ENCODE assay signal across 24 mouse cellular contexts in genomic region chr4:142758102-142758501, GRCm38 (mm10).
DNase-seq lines count a peak whose midpoint lies in the region; ATAC-seq lines count a peak whose summit lies in the region.
"Had no signal": no experiment of that assay in that cellular context is flagged by ENCODE, and none has a peak within 500 bp of the region (broad histone marks: within the 10 kb centered on the region; RNA-seq: fewer than 3 reads in every experiment).

No protein-coding gene starts in this region.

- WGBS in heart, embryonic 11.5 days (ENCODE audit: insufficient replicate concordance) = 82% methylated on average over 3 of the region's 3 CpGs

- H3K27ac ChIP-seq in heart, embryonic 11.5 days (ENCODE audit: low read depth, low read length) = no peak overlapping the region
- H3K27ac ChIP-seq: embryonic facial prominence, embryonic 10.5 days; embryonic facial prominence, embryonic 13.5 days; forebrain, embryonic 12.5 days; forebrain, embryonic 15.5 days; heart, embryonic 10.5 days; hindbrain, embryonic 12.5 days; hindbrain, embryonic 15.5 days had no signal

- H3K4me2 ChIP-seq in heart, embryonic 11.5 days = no peak overlapping the region
- H3K4me2 ChIP-seq: embryonic facial prominence, embryonic 13.5 days; forebrain, embryonic 12.5 days; forebrain, embryonic 15.5 days; hindbrain, embryonic 12.5 days; hindbrain, embryonic 15.5 days had no signal

- ATAC-seq in cerebellum, adult (ENCODE audit: insufficient number of reproducible peaks, low FRiP score, low TSS enrichment) = no peak; the same call in 1 of the 2 replicates
- no peak for ATAC-seq in heart, embryonic 11.5 days (replicated peaks; ENCODE audit: insufficient number of reproducible peaks, low FRiP score, low TSS enrichment)
- ATAC-seq: activated CD4-positive, CD25-positive, alpha-beta regulatory T cell, adult 4 months; forebrain, embryonic 15.5 days had no signal

- no peaks in the 10 kb centered on the region for H3K36me3 ChIP-seq in heart, embryonic 11.5 days (ENCODE audit: control insufficient read depth, insufficient read depth, low read length)
- H3K36me3 ChIP-seq: embryonic facial prominence, embryonic 10.5 days; embryonic facial prominence, embryonic 13.5 days; forebrain, embryonic 12.5 days; forebrain, embryonic 15.5 days; heart, embryonic 10.5 days; hindbrain, embryonic 12.5 days; hindbrain, embryonic 15.5 days had no signal

- H3K9me3 ChIP-seq in heart, embryonic 11.5 days (replicated peaks; ENCODE audit: control insufficient read depth, low read length) = no peaks in the 10 kb centered on the region
- H3K9me3 ChIP-seq: embryonic facial prominence, embryonic 10.5 days; embryonic facial prominence, embryonic 13.5 days; forebrain, embryonic 12.5 days; forebrain, embryonic 15.5 days; heart, embryonic 10.5 days; hindbrain, embryonic 12.5 days; hindbrain, embryonic 15.5 days had no signal

- no peaks in the 10 kb centered on the region for H3K4me1 ChIP-seq in heart, embryonic 11.5 days (ENCODE audit: control insufficient read depth, insufficient read depth, low read length)
- H3K4me1 ChIP-seq: forebrain, embryonic 12.5 days; forebrain, embryonic 15.5 days; hindbrain, embryonic 12.5 days; hindbrain, embryonic 15.5 days had no signal

- no peak overlapping the region for H3K4me3 ChIP-seq in heart, embryonic 11.5 days (ENCODE audit: low read depth, low read length)
- H3K4me3 ChIP-seq: embryonic facial prominence, embryonic 10.5 days; embryonic facial prominence, embryonic 13.5 days; erythroblast, embryonic 14.5 days; forebrain, embryonic 12.5 days; forebrain, embryonic 15.5 days; heart, embryonic 10.5 days; hindbrain, embryonic 12.5 days; hindbrain, embryonic 15.5 days had no signal

- peak; percentile 41 for DNase-seq in cerebellum, adult 11-12 months
- peak; percentile 24 for DNase-seq in cerebellum, adult 9-10 months
- no peak for DNase-seq in cerebellum, adult 8-10 months
- DNase-seq in brain, adult 2 months (ENCODE audit: low read depth, low spot score) = peak; percentile 63
- peak; percentile 75 to 79 for DNase-seq in cerebellum, postnatal 14 days
- DNase-seq in embryo, embryonic 10 days (ENCODE audit: low spot score) = no peak
- DNase-seq: adrenal gland, adult 8-10 months; adrenal gland, postnatal 25 days; embryo, embryonic 11 days; gastrocnemius, postnatal 10 days; gastrocnemius, postnatal 36 days; kidney, adult 18-20 months; kidney, adult 9 months had no signal

- no peak overlapping the region for H3K9ac ChIP-seq in heart, embryonic 11.5 days (ENCODE audit: low read depth, low read length)
- H3K9ac ChIP-seq: embryonic facial prominence, embryonic 13.5 days; forebrain, embryonic 12.5 days; forebrain, embryonic 15.5 days; hindbrain, embryonic 12.5 days; hindbrain, embryonic 15.5 days had no signal

- no peaks in the 10 kb centered on the region for H3K27me3 ChIP-seq in heart, embryonic 11.5 days (ENCODE audit: control insufficient read depth, insufficient read depth, low read length)
- H3K27me3 ChIP-seq: embryonic facial prominence, embryonic 13.5 days; forebrain, embryonic 15.5 days had no signal

Comparison
In these comparisons a context has a peak if more than half of its experiments do, and no peak if none do; other contexts are left out.
1. DNase-seq: peak in cerebellum, adult 11-12 months (single experiment), cerebellum, adult 9-10 months (single experiment), brain, adult 2 months (single experiment) and cerebellum, postnatal 14 days (2 of 2); none in cerebellum, adult 8-10 months (single experiment) and embryo, embryonic 10 days (single experiment).